ENCODE assay signal across 26 mouse cellular contexts in genomic region chr11:33637107-33637506, GRCm38 (mm10). TPM values are rescaled to one million over a fixed set of nuclear protein-coding genes. Genes with fewer than 3 reads are reported as not detected.
DNase-seq lines count a peak whose midpoint lies in the region; ATAC-seq lines count a peak whose summit lies in the region.
"Had no signal": no experiment of that assay in that cellular context is flagged by ENCODE, and none has a peak within 500 bp of the region (broad histone marks: within the 10 kb centered on the region; RNA-seq: fewer than 3 reads in every experiment).

No protein-coding gene starts in this region.

- DNase-seq in 416B (ENCODE audit: low read depth) = peak; percentile 84
- DNase-seq: adrenal gland, adult 8-10 months; adrenal gland, postnatal 14 days; adrenal gland, postnatal 36 days; cerebellum, adult 11-12 months; cerebellum, adult 2 months; cerebellum, adult 9-11 months; cerebellum, postnatal 14 days; cerebellum, postnatal 36 days had no signal

- no peak overlapping the region for H3K4me3 ChIP-seq in heart, embryonic 11.5 days (ENCODE audit: low read depth, low read length)
- H3K4me3 ChIP-seq: embryonic facial prominence, embryonic 13.5 days; embryonic facial prominence, embryonic 15.5 days; erythroblast, embryonic 14.5 days; forebrain, embryonic 10.5 days; forebrain, embryonic 12.5 days had no signal

- no peak overlapping the region for H3K4me2 ChIP-seq in heart, embryonic 11.5 days
- H3K4me2 ChIP-seq: embryonic facial prominence, embryonic 13.5 days; embryonic facial prominence, embryonic 15.5 days; forebrain, embryonic 12.5 days had no signal

- no peak overlapping the region for H3K9ac ChIP-seq in heart, embryonic 11.5 days (ENCODE audit: low read depth, low read length)
- H3K9ac ChIP-seq: embryonic facial prominence, embryonic 13.5 days; embryonic facial prominence, embryonic 15.5 days; forebrain, embryonic 12.5 days had no signal

- no peak overlapping the region for H3K27ac ChIP-seq in heart, embryonic 11.5 days (ENCODE audit: low read depth, low read length)
- H3K27ac ChIP-seq: embryonic facial prominence, embryonic 13.5 days; embryonic facial prominence, embryonic 15.5 days; forebrain, embryonic 10.5 days; forebrain, embryonic 12.5 days had no signal

- no peaks in the 10 kb centered on the region for H3K27me3 ChIP-seq in heart, embryonic 11.5 days (ENCODE audit: control insufficient read depth, insufficient read depth, low read length)
- H3K27me3 ChIP-seq: embryonic facial prominence, embryonic 13.5 days; embryonic facial prominence, embryonic 15.5 days; forebrain, embryonic 12.5 days had no signal

- H3K36me3 ChIP-seq in heart, embryonic 11.5 days (ENCODE audit: control insufficient read depth, insufficient read depth, low read length) = no peaks in the 10 kb centered on the region
- H3K36me3 ChIP-seq: embryonic facial prominence, embryonic 13.5 days; embryonic facial prominence, embryonic 15.5 days; forebrain, embryonic 10.5 days; forebrain, embryonic 12.5 days had no signal

- H3K9me3 ChIP-seq in heart, embryonic 11.5 days (replicated peaks; ENCODE audit: control insufficient read depth, low read length) = no peaks in the 10 kb centered on the region
- H3K9me3 ChIP-seq: embryonic facial prominence, embryonic 13.5 days; embryonic facial prominence, embryonic 15.5 days; forebrain, embryonic 10.5 days; forebrain, embryonic 12.5 days had no signal

- peak; percentile 54; the same call in 1 of the 2 replicates for ATAC-seq in common myeloid progenitor, adult 5-6 weeks (replicated peaks; ENCODE audit: low read depth, poor library complexity, severe bottlenecking)
- 0 out of 2 replicates have a peak, but pooled peaks have one; percentile 37 for ATAC-seq in megakaryocyte progenitor cell, adult 5-6 weeks (replicated peaks; ENCODE audit: poor library complexity)
- ATAC-seq in megakaryocyte-erythroid progenitor cell, adult 5-6 weeks (replicated peaks; ENCODE audit: low FRiP score, low TSS enrichment, poor library complexity, severe bottlenecking) = no peak
- no peak for ATAC-seq in heart, embryonic 11.5 days (replicated peaks; ENCODE audit: insufficient number of reproducible peaks, low FRiP score, low TSS enrichment)
- ATAC-seq: activated CD4-positive, CD25-positive, alpha-beta regulatory T cell, adult 4 months; forebrain, embryonic 14.5 days; forebrain, embryonic 16.5 days; Patski had no signal

- 85% methylated on average over 2 of the region's 2 CpGs for WGBS in heart, embryonic 11.5 days (ENCODE audit: insufficient replicate concordance)

- no peaks in the 10 kb centered on the region for H3K4me1 ChIP-seq in heart, embryonic 11.5 days (ENCODE audit: control insufficient read depth, insufficient read depth, low read length)
- H3K4me1 ChIP-seq: embryonic facial prominence, embryonic 13.5 days; embryonic facial prominence, embryonic 15.5 days; forebrain, embryonic 10.5 days; forebrain, embryonic 12.5 days had no signal

RNA-seq across cellular contexts. Expression of gene D130052B06Rik, which starts 38.0 kb away (rescaled TPM):
- total RNA-seq in common myeloid progenitor, adult 5-6 weeks (2017) = not detected in 2 replicates
- not detected in 2 replicates for total RNA-seq in megakaryocyte progenitor cell, adult 5-6 weeks (2015)
- not detected in 2 replicates for total RNA-seq in megakaryocyte progenitor cell, adult 5-6 weeks (2017)
- not detected in 2 replicates for total RNA-seq in megakaryocyte-erythroid progenitor cell, adult 5-6 weeks (2014; fragmentation: Nextera tagmentation)
- not detected in 2 replicates for total RNA-seq in megakaryocyte-erythroid progenitor cell, adult 5-6 weeks (2017)
- polyA plus RNA-seq in heart, embryonic 11.5 days (2014; fragmentation: Nextera tagmentation; extraction: Ambion mirVana) = not detected in 2 replicates
- total RNA-seq: adrenal gland, adult 18-20 months; adrenal gland, adult 8-10 months; adrenal gland, postnatal 14 days; adrenal gland, postnatal 36 days had no signal
- polyA plus RNA-seq: activated CD4-positive, CD25-positive, alpha-beta regulatory T cell, adult 4 months; C2C12; cerebellum, adult 2 months; cortical plate, adult 2 months; embryonic facial prominence, embryonic 13.5 days; embryonic facial prominence, embryonic 15.5 days; erythroblast, embryonic 14.5 days; forebrain, embryonic 10.5 days; forebrain, embryonic 12.5 days; forebrain, embryonic 14.5 days; forebrain, embryonic 16.5 days; frontal cortex, adult 2 months; Patski had no signal

RNA-seq across cellular contexts. Expression of gene Gabrp, which starts 58.3 kb away (rescaled TPM):
- not detected in 2 replicates for total RNA-seq in common myeloid progenitor, adult 5-6 weeks (2017)
- total RNA-seq in megakaryocyte progenitor cell, adult 5-6 weeks (2015) = not detected in 2 replicates
- not detected in 2 replicates for total RNA-seq in megakaryocyte progenitor cell, adult 5-6 weeks (2017)
- not detected in 2 replicates for total RNA-seq in megakaryocyte-erythroid progenitor cell, adult 5-6 weeks (2014; fragmentation: Nextera tagmentation)
- not detected in 2 replicates for total RNA-seq in megakaryocyte-erythroid progenitor cell, adult 5-6 weeks (2017)
- polyA plus RNA-seq in heart, embryonic 11.5 days (2014; fragmentation: Nextera tagmentation; extraction: Ambion mirVana) = 0.34 and 0.52 TPM in 2 replicates
- total RNA-seq: adrenal gland, adult 18-20 months; adrenal gland, adult 8-10 months; adrenal gland, postnatal 14 days; adrenal gland, postnatal 36 days had no signal
- polyA plus RNA-seq: activated CD4-positive, CD25-positive, alpha-beta regulatory T cell, adult 4 months; C2C12; cortical plate, adult 2 months; erythroblast, embryonic 14.5 days; forebrain, embryonic 14.5 days; forebrain, embryonic 16.5 days; frontal cortex, adult 2 months had no signal

Comparison
In these comparisons a context has a peak if more than half of its experiments do, and no peak if none do; other contexts are left out.
1. ATAC-seq: peak in common myeloid progenitor, adult 5-6 weeks (single experiment) and megakaryocyte progenitor cell, adult 5-6 weeks (single experiment); none in megakaryocyte-erythroid progenitor cell, adult 5-6 weeks (single experiment) and heart, embryonic 11.5 days (single experiment).